Mouse (Mus musculus): ENCODE data around the gene Mmp11.

Mmp11 gene

DNA sequence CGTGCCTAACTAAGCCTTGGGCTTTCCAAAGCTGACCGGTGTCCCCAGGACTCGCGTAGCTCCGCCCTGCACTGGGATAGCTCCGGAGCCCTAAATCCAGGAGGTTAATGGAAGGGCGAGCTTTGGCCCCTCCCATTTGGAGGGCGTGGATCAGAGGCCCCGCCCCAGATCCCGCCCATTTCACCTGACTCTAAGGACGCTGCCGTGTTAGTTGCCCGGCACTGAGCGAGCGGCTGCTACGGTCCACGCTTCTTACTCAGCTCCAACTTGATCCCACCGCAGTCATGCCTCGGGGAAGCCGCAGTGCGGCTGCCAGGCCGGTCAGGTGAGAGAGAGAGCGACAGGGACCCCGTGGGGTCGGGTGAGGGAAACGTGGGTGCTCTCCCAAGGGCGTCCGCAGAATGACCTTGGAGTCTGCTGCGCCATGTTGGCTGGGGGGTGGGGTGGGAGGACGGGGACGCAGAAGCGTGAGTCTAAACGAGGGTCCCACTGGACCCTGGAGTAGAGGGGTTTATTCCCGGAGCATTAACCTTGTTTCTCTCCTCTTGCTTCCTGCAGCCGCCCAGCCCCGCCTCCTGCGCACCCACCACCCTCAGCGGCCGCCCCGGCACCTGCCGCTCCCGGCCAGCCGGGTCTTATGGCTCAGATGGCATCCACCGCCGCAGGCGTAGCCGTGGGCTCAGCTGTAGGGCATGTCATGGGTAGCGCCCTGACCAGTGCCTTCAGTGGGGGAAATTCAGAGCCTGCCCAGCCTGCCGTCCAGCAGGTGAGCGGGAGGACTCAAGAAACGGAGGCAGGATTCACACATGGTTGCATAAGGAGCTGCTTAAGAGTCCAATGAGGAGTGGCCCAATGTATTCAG lies at the start of gene Mmp11:
Gene Mmp11, minus strand, starts transcription at position 817 of the 862 bp plus-strand sequence.
- DNase-seq: peak; percentile 92

DNA sequence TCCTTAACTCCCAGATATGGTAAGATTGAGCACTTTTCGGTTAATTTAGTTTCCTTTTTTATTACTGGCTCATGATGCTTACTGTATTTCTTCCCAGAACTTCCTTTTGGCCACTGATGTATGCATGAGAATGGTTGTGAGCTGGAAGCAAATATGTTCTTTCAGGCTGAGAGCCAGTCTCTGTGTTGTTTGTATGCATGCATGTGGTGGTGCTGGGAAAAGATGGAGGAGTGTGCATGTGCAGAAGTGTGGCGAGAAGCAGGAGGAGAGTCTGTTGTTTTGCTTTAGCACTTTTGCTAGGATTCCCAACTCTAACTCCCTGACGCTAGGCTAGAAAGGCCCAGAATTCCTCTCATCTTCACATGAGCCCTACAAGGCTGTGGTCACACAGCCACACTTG lies 43.1 kb upstream of the Mmp11 start:
- no peak for DNase-seq

DNA sequence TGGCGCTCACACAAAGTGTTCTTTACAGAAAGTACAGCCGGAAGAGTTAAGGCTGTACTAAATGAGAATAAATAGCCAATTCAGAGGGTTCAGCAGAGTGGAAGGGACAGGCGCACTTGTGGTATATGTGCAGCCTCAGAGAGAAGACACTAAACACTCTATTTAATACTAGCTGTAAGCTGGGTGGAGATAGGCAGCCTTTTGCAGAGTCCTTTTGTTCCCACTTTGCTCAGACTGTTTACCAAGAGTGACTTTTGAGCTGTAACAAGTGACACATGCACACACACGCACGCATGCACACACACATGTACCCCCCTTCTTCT lies 42.5 kb upstream of the Mmp11 start:
- DNase-seq: no peak

DNA sequence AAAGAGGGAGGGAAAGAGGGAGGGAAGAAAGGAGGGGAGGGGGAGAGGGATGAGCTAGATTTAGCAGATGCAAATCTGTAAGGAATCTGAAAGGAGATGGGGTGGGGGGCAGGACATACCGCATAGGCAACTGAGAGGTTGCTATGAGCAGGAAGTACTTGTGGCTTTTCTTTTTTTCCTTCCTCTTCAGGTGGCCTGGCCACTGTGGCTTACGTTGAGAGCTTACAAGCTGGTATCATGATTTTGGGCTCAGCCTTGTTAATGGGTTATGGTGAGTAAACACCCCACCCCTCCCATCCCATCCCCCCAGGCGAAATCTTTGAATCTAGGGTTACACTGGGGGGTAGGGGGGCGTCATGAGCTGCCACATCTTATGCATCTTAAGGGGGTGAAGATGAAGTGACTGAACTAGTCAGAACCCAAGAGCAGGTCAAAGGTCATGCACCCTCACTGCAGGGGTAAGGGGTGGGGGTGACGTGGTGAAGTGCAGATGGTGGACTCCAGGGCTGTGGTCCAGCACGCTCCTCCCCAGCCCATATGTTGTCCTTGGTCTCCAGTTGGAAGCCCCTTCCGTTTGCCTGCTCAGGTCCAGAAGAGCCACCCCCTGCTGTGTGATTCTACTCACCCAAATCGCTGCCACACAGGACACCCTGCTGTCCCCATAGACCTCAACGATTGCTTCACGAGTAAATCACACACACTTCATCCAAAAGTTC lies 42.0 kb upstream of the Mmp11 start:
- DNase-seq: no peak

DNA sequence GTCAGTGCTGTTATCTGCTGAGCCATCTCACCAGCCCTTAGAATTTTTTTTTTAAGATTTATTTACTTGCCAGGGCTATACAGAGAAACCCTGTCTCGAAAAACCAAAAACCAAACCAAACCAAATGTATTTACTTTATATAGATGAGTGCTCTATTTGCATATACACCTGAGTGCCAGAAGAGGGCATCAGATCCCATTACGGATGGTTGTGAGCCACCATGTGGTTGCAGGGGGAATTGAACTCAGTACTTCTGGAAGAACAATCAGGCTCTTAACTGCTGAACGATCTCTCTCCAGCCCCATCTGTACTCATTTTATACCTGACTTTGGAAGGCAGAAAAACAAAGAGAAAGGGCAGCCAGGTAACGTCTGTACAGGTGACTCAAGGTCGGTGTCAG lies 38.9 kb upstream of the Mmp11 start:
- DNase-seq: no peak

DNA sequence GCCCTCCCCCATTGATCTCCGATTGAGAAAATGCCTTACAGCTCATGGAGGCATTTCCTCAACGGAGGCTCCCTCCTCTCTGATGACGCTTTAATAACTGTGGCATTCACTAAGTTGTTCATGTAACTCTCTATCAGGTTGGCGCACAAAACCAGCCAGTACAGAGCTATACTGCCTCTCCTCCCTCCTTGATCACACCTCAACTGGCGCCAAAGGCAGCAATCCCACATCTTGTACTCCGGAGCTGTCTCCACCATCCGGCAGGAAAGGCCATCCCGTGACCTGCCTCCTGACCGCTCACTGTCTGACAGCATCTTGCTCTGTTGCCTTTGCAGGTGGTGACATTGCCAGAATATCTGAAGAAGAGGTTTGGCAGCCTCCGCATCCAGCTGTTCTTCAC lies 37.5 kb upstream of the Mmp11 start:
- DNase-seq: no peak

DNA sequence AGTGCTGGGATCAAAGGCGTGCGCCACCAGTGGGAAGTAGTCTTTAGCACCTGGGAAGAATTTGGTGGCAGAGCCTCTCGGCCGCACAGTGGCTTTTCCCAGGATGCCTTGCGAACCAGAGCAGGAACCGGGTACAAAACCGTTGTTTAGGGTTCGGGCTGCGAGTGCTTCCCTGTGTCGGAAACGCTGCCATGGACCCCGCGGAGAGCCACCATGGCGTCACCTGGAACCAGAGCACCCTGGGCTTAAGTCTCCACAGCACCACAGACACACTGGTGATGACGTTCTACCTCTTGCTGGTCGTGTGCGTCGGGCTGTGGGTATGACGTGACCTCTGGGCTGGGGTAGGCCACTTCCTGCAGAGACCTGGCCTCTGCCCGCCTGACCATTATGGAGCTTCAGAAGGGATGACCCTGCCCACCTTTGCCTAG lies 18.1 kb upstream of the Mmp11 start, which contains the start of gene Gm5134:
Gene Gm5134, plus strand, starts transcription at position 134 of the 431 bp plus-strand sequence.
- DNase-seq: no peak

DNA sequence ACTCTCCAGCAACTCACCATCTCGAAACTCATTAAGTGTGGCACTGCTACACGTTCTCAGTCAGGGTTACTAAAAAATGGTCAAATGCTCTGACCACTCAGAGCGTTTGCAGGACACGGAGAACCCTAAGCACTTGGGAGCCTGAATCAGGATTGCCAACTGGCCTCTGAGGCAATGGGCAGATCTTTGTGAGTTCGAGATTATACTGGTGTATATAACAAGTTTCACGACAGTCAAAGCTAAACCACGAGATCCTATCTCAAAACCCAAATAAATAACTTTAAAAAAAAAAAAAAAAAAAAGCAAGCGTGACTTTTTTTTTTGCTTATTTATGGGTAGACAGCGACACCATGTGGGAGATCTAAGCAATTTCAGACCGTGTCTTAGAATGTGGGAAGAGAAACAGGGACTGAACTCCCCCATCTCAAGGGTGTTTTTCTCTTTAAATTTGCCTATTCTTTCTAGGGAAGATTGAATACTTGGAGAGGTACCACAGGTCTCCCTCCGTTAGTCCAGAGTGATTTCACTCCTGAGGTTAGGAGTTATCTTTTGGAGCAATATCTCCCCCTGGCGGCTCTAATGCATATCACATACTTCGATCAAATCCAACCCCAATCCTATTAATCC lies 15.2 kb upstream of the Mmp11 start:
- DNase-seq: no peak

DNA sequence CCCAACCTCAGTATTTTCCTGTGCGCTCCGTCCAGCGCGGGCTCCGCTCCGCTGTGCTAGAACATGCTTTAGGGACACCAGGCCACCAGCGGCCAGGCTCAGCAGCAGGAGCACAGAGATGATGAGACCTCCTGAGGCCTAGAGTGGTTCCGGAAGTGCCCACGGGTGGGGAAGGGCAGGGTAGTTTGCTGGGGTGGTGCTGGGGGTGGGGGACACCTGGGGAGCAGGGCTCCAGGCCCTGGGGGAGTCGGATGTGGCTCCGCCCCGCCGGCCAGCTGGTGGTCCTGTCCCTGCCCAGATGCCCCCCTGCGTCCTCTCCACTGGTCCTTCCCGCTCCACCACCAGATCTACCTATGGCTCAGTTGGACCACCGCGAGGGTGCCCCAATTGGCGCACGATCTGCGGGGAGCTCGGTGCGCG lies 14.5 kb upstream of the Mmp11 start:
- no peak for DNase-seq

DNA sequence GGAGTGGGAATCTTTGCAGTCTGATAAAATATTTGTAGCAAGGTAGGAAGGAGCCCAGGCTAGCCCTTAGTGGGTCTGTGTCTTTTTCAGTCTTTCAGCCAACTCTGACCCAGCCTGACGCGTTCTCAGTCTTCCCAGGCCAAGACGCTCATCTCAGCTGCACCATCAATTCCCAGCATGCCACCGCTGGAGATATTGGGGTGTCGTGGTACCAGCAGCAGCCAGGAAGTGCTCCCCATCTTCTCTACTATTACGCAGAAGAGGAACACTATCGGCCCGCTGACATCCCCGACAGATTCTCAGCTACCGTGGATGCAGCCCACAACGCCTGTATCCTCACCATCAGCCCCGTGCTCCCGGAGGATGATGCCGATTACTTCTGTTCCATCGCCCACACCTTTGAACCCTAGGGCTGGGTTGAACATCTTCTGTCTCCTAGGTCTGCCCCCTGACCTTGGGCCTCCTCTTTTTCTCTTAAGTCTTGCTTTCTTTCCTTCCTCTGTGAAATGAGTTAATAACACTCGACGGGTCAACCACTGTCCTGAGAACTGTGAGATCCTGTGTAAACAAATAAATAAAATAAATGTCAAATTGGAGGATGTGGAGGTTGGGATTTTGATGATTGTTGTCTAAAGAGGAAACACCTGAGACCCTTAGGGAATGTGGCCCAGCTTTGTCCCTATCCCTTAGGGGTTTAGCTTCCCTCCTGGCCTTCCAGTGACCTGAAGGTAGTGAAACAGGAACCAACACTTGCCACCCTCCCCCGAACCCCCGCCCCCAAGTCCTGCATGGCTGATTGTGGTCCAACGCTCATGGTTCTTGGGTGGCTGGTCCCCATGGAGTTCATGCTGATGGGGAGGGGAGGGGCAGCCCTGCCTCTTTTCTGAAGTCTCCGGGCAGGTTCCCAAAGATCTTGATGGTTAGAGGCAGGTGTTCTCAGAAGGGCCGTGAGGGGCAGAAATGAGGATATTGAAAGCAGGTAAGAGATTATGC lies 13.1 kb upstream of the Mmp11 start:
- DNase-seq: no peak

DNA sequence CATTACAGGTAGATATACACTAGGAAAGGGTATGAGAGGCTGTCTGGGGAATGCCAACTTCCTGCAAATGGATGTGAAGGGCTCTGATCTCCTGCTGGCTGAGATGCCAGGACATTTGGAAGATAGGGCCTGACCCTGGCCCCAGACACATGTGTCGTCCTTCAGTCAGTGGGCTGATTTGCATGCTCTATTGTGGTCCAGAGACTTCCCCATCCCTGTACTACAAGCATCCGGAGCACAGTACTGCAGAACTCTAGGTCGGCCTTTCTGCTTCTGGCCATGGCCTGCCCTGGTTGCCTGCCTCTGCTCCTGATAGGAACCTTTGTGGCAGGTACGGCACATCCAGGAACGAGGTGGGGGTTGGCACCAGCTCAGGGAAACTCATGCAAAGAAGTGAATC lies 11.8 kb upstream of the Mmp11 start:
- no peak for DNase-seq

DNA sequence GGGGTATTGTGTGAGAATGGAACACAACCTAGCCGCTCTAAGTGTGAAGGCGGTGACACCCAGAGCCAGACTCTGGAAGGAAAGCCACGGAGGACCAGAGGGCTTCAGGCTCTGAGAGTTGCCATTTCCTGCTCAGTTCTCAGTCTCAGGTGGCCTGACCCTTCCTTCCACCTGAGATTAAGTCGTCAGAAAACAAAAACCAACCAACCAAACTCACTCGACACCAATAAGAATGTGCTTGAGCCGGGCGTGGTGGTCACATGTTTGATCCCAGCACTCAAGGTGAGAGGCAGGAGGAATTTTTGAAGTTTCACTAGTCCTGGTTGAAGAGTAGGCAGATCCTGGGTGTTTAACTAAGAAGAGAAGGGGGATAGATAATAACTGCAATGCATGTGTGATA lies 9.6 kb upstream of the Mmp11 start:
- DNase-seq: no peak

DNA sequence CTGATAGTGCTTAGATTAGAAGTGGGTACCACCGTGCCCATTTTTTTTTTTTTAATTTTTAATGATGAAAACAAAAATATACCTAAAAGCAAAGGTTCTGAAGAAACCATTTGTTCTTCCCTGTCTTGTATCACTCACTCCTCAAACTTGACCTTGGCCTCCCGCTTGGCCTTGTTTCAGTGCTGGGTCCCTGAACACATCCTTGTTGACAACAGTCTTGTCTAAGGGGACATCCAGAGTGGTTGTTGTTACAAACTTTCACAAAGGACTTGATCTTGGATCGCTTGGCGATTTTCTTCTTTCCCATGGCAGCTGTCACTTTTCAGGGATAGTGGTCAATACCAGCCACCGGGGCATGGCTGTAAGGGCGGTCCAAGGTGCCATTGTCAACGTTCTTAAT lies 8.9 kb upstream of the Mmp11 start:
- DNase-seq: no peak

DNA sequence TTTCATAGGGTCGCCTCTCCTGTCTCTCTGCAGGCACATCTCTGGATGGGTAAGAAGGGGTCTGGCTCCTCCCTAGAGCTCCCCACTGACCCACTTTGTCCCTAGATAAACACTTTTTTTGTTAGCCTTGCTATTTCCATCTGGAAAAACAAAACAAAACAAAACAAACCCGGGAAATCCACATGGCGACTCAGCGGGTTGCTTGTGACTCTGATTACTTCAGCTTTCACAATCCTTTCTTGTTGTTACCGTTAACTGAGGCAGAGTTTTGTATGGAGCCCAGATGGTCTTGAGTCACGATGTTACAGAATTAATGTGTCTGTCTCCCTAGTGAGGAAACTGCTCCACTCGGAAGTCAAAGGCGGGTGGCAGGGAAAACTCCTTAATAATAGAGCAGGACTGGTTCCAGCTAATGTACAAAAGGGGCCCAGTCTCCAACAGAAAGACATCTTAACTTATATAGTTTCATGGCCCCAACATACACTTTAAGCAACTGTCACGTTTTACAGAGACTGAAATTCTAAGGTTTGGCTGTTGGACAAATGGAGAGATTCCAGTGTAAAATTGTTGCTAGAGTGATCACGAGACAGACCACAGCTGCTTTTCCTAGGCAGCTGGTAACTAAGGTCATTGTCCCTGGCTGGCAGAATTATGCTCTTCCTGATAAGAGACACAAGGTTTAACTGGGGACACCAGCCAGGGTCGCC lies 7.9 kb upstream of the Mmp11 start:
- DNase-seq: no peak

DNA sequence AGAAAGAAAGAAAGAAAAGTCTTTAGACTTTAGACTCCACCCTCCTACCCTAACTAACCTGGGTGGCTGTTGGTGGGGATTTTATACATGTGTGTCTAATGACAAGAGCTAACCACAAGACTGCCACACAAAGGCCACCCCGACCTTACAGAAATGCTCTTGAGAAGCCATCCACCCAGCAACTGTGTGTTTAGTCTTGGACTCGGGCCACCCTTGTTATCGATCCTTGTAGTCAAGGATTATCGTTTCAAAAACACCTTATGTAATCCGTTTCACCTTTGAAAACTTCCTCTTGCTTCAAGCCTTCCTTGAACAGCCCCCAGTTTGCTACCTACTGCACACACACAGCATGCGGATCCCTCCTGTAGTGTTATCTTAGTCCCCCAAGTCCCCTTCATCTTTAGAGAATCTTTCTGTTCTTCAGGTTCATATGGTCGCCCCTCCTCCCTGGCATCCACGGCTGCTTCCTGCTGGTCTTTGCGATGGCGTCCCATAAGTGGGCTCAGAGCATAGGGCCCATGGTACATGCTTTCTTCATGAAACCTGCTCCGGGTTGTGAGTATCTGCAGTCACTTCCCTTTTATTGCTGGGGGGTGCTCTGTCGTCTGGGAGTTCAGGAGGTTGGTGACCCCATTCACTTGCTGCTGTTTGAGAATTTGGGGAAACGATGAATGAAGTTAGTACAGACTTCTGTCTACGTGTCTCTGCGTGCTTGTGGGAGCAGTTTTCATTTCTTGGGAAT lies 6.6 kb upstream of the Mmp11 start, which contains the start of gene Vpreb3:
Gene Vpreb3, plus strand, starts transcription at position 322 of the 742 bp plus-strand sequence.
- no peak for DNase-seq

DNA sequence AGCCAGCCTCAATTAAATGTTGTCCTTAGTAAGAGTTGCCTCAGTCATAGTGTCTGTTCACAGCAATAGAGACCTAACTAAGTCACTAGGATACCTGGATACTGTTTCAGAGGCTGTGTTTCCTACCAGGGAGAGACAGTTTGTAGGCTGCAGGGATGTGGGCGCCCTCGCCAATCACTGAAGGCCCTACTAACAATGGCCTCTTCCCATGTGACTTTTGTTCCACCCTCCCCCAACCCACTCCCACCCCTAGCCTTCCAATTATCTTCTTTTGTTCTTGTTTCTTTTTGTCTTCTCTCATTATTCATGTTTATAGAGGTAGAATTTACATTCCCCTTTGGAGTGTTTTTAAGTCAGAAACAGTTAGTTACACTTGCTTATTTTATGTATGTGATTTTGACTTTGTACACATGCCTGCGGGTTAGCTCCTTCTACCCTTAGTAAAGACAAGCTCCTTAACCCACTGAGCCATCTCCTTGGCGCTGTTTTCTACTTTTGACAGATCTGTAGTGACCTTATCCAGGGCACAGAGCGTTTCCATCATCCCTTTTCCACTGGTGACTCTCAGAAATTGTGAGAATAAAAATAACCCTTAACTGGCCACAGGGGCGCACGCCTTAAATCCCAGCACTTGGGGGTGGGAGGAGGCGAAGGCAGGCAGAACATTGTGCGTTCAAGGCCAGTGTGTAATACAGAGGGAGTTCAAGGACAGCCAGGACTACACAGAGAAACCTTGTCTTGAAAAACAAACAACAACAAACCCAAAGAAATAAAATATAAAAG lies 4.9 kb upstream of the Mmp11 start:
- DNase-seq: no peak

DNA sequence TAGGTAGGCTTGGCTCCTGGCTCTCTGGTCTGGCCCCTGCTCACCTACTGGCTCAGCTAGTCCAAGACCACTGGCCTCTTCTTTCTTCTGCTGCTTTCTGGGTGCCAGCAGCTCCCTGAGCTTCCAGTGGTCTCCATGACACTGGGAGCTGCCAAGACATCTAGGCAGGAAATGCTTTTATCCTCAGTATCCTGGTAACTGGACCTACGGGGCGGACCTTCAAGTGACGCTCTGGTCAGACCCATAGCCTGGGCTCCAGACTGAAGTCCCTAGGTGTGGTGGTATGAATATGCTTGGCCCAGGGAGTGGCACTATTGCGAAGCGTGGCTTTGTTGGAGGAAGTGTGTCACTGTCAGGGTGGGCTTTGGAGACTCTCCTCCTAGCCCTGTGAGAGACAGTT lies 4.2 kb upstream of the Mmp11 start, which contains the start of gene Gm867:
Gene Gm867, minus strand, starts transcription at position 153 of the 400 bp plus-strand sequence.
- DNase-seq: no peak

DNA sequence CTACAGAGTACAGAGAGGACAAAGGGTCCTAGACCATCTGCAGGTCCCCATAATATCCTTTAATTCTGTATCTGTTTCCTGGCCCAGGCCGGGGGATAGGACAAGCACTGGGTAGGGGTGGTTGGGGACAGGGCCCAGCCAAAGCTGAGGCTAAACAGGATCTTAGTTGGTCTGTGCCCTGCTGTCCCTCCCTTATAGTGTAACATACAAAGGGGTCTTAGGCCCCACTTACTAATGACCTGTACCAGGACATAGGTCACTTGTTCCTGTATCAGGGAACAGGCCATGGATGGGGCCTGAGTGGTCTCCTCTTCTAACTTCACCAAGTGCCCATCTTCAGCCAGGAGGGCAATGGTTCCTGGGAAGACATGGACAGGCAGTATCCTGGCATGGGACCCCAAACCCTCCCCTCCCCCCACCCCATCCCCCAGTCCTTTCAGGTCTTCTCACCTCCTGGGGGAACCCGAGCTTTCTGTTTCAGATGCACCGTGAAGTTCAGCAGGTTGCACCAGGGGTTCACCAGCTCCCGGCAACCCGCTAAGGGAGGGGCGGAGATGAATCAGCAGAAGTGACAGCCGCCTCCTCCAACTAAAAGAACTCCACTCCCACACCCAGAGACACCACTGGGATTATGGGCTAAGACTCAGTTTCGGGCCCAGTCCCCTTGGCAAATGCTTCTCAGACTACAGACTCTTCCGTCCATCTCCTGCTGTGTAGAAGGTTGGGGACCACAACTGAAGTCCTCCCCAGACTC lies 3.4 kb upstream of the Mmp11 start:
- no peak for DNase-seq
